Mouse (Mus musculus): ENCODE results near the gene Sfrp2.

Gene Sfrp2

DNA sequence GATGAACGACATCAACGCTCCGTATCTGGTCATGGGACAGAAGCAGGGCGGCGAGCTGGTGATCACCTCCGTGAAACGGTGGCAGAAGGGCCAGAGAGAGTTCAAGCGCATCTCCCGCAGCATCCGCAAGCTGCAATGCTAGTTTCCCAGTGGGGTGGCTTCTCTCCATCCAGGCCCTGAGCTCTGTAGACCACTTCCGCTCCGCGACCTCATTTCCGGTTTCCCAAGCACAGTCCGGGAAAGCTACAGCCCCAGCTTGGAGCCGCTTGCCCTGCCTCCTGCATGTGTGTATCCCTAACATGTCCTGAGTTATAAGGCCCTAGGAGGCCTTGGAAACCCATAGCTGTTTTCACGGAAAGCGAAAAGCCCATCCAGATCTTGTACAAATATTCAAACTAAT is 7.2 kb downstream of the Sfrp2 start:
- DNase-seq: no peak

- no peak for DNase-seq
Measured at GRCm38 (mm10) chr3:83775403-83775802, 9.3 kb downstream of the Sfrp2 start.

GRCm38 (mm10) chr3:83781460-83782222 is 15.5 kb downstream of the Sfrp2 start:
- DNase-seq: no peak

DNA sequence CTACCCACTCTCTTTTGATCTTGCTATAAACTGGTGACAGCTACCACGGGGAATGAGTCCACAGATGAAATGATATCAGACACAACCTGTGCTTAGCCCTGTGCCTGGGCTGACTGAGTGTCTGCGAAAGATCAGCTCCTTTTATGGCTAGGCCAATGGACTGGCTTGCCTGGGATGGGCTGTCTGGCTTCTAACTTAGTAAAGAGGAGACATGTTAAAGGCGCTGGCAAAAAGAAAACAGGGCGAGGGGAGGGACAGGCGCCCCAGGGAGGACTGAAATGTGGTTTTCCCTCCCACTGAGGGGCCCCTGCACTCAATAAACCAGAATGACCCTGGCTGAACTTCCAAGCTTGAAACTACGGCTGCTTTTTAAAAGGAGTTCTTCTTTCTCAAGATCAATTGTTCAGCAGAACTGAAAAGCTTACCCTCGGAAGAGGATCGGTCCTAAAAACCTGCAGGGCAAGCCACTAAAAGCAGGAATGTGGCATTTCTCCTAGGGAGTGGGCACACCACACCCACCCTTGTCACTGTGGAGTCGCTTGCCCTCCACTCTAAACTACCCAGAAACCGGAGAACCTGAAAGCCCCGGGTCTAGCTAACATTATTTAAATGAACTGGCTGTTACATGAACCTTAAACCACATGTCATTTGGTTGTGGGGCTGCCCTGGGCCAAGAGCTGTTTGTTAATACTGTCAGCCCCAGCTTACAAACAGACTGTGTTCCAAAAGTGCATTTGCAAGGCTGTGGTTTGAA is 17.8 kb downstream of the Sfrp2 start:
- DNase-seq: no peak

DNA sequence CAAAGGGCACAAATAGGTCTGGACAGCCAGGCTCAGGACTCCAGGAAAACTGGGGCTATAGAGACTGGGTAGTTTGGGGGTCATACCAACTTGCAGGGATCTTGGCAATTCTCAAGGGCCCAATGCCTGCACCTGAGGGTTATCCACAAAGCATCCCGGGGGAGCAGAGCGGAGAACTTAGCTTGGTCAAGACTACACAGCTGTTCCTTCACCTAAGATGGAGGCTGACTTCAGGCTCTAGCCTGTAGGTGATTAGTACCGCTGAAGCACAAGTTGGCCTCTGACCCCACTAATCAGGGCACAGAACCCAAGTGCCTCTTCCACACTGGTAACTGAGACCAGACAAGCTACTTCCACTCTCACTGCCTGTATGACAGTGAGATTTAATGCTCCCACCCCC is 18.6 kb downstream of the Sfrp2 start:
- DNase-seq: no peak

DNA sequence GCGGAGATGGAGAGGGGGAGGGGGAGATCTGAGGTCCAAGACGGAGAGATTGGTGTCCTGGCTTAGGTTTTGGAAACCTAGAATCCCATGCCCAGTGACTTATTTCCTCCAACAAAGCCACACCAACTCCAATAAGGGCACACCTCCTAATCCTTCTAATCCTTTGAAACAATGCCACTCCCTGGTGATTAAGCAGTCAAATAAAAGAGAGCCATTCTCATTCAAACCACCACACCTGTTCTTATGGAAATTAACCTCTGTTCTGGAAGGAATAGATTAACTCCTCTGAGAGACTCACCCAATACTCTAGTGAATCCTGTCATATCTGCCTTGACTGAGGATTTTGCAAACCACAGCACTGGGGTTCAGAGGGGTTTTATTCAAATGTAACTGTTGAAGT is 21.0 kb downstream of the Sfrp2 start:
- DNase-seq: no peak

DNA sequence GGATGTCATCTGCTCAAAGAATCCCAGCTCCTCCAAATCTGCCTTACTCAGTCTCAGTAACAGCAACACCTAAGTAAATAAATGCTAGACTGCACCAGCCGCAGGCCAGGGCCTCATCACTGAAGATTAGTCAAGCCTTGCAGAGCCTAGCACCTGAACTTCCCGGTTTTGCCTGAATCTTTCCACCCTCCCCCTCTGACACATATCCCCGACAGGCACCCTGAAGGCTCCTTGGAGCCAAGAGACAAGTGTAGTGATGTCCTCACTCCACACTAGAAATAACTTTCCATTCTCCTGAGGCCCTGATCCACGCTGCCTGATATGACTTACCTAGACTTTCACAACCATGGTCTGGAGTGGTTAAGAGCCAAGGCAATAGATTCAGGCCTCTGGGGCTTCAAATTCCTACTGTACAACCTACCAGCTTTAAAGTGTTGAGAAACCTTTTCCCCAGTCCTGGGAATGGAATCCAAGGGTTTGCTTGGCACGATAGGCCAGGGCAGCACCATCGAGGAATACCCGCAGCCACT is 21.7 kb downstream of the Sfrp2 start:
- DNase-seq: no peak

- peak; percentile 11 to 12 for DNase-seq
Measured at GRCm38 (mm10) chr3:83789651-83790451, 23.7 kb downstream of the Sfrp2 start.

DNA sequence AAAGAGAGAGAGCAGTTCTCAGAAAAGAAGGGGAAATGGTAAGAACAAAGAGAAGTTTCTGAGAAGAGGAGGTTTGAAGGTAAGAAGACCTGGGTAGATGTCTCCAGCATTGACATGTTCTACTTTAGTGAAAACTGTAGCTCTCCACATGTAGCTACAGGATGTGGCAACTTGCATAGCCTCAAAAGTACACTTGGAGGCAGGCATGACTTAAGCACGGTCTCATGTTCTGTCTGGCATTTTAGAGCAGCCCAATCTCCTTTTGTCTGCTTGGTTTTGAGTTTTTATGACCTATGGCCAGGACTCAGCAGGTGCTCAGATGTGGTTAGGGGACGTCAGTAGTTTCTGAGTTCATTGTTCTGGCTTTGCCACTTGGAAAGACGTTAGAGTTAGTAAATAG is 25.3 kb downstream of the Sfrp2 start:
- no peak for DNase-seq

- DNase-seq: no peak
Measured at GRCm38 (mm10) chr3:83797098-83797497, 31.0 kb downstream of the Sfrp2 start.

DNA sequence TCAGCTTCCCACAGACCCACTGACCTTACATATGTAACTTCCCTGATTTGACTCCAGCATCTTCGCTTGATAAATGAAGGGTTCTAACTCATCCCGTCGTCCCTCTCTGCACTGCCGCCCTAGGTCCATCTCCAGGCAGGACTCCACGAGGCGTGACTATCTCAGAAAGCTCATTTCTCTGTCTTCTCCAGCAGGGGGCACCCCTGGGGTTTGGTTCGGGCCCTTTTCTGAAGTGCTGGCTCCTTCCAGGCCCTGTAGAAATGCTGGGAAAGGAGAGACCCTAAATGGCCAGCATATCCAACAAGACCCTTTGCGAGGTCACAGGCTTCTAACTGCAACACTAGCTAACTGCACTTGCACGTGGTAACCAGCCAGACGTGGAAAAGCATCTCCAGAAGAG is 31.7 kb downstream of the Sfrp2 start:
- DNase-seq: peak; percentile 23 to 35

- no peak for DNase-seq
Measured at GRCm38 (mm10) chr3:83799486-83799885, 33.4 kb downstream of the Sfrp2 start.

- DNase-seq: no peak
Measured at GRCm38 (mm10) chr3:83801649-83802155, 35.6 kb downstream of the Sfrp2 start.

DNA sequence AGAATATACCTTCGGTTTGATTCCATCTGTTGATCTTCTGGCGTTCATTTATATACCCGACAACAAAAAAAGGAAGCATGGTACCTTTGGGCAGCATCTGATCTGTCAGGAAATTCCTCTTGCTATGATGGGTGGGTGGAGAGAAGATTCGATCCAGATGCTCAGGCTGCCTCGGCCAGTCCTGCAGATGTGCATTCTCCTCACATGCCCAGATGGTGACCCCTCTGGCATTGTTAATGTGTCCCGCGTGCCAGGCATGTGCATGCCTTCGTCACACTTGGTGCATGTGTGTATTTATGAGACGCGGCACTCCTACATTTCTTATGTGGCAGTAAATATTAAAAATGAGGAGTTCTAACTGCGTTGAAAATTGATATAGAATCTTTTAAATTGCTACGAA is 42.4 kb downstream of the Sfrp2 start:
- DNase-seq: no peak

- no peak for DNase-seq
Measured at GRCm38 (mm10) chr3:83811987-83812386, 45.9 kb downstream of the Sfrp2 start.

- DNase-seq: no peak
Measured at GRCm38 (mm10) chr3:83812863-83813262, 46.7 kb downstream of the Sfrp2 start.

DNA sequence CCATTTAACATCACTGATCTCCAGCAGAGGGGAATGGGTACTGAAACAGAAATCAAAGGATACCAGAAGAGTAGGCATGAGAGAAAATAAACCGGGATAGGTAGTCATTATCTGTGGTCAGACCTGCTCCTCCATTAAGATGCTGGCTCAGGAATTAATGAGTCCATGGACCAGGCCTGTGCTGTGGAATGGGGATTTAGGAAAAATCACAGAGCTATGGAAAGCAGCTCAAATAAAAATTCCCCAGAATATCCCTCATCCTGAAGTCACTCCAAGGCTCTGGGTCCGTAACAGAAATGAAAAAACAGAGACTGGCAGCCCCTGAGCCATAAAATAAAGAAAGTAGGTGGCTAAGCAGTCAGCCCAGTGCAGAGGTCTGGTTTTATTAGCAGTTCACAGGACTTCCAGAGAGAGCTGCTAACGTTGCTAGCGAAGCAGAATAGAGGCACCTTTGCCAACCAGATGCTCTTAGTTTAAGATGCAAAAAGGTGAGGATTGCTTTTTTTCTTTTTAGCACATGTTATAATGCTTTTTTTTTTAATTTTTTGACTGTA is 50.3 kb downstream of the Sfrp2 start:
- DNase-seq: no peak

DNA sequence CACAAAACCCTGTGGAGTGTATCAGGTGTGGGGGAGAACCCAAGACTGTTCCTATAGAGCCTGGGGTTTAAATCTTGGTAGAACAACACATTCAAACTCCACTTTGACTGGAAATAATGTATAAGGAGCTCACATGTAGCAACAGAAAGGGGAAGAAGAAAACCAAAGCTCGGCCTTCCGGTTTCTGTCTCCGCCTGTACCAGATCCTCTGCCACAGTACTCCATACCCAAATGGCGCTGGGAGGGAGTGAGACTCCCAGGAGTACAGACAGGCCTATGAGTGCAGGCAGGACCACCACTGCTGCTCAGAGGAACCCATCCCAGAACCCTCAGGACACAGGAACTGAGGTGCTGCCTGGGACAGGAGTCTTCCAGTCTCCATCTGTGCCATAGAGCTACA is 57.7 kb downstream of the Sfrp2 start:
- DNase-seq: no peak

Measured in cerebellum, postnatal 36 days (tissue).